Mouse (Mus musculus): ENCODE measurements around the gene Slc36a4.

Gene Slc36a4

DNA sequence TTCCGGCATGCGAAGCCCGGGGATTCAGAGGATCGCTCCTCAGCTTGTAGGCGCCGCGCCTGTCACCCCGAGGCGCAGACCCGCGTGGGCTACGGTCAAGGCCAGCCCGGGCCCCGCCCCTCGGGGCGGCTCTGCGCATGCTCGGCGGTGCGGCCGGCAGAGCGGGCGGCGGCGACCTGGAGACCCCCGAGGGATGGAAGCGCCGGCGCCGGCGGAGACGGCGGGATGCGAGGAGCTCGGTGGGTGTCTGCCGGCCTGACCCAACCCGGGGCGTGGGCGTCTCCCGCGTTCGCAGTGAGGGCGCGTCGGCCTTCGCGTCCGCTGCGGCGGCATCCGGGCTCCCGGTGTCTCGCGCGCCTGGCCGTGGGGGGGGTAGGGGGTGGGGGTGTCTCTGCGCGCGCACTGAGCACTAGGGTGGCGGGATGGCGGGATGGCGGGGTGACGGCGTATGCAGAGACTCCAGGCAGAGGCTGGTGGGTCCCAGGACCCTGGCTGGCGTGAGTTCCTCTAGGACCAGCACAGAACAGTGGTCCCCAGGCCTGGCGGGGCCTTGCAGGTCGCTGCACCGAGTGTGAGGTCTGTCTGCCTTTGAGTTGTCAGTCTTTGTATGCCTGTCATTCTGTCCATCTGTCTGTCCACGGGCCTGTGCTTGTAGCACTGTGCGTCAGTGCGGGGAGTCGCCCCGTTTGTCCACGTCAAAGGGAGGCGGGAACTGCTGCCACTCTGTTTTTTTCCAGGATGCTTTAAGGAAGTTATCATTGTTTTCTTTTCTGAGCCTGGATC lies at the start of gene Slc36a4:
Slc36a4 (plus strand) TSS at position 140 of the 783 bp plus-strand sequence.
- peak; percentile 11 for DNase-seq (ENCODE audit: low read depth, low spot score)

DNA sequence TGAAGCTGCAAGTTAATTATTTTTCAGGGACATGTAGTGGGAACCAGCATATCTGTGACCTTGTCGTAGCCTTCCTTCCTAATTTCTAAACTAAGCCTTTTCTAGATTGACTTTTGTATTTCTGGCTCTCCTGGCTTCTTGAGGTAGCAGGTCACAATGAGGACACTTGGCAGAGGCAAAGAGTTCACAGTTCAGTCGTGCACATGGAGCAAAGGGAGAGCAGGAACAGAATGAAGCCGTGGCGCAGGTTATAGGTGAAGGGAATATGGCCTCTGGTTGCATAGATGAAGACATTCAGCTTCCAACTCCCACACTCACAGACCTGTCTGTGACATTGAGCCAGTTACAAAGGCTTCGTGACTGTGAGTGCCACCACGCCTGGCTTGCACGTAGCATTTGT lies 44.9 kb upstream of the Slc36a4 start:
- no peak for DNase-seq (ENCODE audit: low read depth, low spot score)

DNA sequence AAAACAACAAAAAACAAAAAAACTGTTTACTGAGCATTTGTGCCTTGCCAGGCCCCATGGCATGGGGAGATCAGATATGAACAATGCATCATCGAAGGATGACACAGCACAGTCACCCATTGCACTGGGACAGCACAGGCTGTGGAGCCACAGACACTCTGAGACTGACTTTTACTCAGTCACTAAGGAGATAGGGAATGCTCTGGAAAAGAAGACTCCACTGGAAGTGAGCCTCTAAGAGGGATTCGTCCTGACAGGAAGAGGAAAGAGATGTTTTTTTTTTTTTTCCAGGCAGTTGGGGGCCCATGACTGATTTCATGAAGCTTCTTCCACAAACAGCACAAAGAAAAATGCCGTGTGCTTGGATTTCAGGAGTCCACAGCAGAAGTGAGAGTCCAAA lies 40.1 kb upstream of the Slc36a4 start:
- no peak for DNase-seq (ENCODE audit: low read depth, low spot score)

DNA sequence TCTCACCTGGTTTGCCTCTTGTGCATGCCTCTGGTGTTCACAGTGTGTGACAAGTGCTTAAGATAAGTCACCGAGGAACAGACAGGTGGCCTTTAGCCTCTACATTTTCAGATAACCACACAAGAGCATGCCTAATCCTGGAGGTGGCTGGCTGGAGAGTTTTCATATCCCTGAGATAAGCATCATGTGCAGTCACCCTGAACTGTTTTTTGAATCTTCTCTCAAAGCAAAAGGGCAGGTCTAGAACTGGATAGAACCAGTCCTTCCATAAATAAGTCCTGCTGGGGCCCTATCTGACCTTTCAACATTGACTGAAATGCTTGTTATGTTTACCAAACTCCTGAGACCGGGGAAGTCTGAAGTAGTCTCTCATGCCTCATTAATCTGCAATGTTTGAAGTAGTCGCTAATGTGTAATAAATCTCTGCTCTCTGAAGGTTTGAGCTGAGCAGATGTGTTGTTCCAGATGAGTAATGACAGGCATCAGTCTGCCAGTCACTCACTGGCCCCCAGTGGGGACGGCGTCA lies 39.5 kb upstream of the Slc36a4 start:
- no peak for DNase-seq (ENCODE audit: low read depth, low spot score)

DNA sequence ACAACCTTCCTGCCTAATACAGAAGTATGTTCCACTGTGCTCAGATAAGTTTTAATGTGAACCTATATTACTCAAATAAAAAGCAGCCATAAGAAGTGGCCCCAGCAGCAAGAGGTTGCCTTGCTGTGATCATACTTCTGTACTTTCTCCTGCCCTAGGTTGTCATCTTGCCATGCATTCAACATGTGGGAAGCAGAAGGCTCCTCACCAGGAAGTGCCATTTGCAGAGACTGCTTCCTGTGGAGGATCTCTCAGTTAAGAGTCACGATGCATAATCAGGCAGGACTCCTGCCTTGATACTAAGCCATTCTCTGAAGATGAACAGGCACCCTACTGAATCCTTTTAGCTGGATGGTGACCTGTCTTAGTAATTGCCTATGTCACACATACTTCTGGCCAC lies 37.3 kb upstream of the Slc36a4 start:
- no peak for DNase-seq (ENCODE audit: low read depth, low spot score)

DNA sequence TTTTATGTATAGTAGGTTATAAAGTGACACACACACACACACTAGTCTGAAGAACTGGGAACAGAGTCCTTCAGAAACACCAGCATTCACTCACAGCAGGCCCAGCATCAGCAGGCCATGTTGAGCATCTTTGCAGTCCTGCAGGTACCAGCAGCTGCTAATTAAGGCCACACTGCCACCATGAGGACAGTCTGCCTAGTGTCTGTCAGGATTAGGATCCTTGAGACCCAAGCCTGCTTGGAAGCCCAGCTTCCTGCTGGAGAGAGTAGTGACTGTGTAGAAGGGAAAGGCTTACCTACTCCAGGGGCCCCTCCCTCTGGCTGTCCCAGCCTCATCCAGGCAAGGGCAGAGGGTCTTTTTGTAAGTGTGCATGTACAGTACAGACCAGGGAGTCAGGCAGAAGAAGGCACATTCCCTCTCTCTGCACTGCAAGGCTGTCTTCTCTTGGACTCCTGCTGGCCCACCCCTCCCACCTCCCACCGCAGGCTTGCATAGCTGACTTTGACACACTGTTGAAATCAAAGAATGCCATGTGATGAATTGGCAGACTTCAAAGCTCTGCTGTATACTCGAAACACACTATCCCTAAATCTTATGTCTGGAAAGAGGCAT lies 27.6 kb upstream of the Slc36a4 start:
- DNase-seq (ENCODE audit: low read depth, low spot score), result peak; percentile 3

DNA sequence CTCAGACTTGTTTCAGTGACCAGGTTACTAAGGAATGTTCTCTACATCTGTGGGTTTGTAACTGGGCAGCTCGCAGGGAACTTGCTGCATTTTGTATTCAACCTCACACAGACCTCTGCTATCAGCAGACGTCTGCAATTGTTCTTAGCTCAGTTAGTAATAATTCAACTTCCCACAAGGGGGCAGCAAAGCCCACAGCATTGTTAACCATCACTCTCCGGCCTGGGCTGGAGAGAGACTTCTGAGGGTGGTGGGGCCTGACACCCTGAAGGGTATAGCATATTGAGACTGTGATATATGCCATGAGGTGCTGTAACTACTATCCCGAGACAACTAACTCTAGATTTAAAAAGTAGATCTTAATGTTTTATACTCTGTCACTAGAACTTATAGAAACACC lies 24.3 kb upstream of the Slc36a4 start:
- DNase-seq (ENCODE audit: low read depth, low spot score), result no peak

DNA sequence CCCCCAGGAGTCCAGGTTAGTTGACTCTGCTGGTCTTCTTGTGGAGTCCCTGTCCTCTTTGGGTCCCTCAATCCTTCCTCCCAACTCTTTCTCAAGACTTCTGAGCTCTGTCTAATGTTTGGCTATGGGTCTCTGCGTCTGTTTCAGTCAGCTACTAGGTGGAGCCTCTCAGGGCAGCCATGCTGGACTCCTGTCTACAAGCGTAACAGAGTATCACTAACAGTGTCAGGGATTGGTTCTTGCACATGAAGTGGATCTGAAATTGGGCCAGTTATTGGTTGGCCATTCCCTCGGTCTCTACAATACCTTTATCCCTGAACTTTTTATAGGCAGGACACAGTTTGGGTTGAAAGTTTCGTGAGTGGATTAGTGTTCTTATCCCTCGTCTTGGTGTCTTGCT lies 22.2 kb upstream of the Slc36a4 start:
- no peak for DNase-seq (ENCODE audit: low read depth, low spot score)

DNA sequence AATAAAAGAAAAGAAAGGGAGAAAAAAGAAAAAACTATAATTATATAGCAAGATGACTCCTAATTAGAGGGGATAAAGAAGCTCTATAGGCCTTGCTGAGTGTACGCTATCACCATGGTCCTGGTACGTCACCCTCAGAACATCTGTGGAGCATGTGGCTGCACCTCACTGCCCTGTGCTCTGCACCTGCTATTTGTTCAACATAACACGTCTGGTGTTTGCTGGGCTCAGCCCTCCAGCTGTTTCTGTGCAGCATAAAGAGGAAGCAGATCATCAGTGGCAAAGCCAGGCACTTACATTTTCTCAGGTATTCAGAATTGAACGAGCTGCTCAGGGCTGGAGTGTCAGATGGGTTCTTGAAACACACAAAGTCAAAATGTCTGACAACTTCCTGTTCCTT lies 15.7 kb upstream of the Slc36a4 start:
- no peak for DNase-seq (ENCODE audit: low read depth, low spot score)

DNA sequence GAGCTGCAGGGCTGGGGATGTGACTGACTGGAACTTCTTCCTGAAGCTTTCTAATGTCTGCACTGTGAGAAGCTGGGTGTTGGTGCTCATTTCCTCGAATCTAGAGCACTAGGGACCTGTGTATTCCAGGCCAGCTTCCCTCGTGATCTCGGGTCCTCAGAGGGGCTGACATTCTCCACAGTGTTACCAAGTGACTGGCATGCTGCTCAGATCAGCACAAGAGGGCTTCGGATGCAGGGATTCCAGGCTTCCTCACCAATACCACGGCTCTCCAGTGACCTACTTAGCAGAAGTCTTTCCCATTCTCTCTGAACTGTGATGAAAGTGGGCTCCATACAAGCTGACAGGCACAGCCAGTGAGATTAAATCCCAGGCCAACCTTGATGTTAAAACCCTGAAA lies 14.5 kb upstream of the Slc36a4 start:
- DNase-seq (ENCODE audit: low read depth, low spot score), result no peak

DNA sequence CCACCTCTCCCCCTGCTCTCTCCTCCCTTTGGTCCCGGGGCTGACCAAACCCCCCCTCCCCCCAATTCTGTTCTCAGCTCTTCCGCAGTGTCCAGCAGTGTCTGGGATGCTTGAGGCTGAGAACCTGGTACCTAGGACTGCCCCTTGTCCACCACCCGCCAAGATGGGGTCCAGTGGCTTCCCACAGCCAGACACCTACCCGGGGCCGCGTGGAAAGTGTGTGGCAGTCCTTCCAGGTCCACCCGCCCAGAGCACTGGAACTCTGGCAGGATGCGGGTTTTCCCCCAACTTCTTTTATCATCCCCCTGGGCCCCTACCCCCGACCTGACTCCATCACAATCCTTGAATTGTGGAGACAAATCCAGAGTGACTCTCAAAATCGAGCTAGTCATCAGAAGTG lies 3.8 kb upstream of the Slc36a4 start:
- no peak for DNase-seq (ENCODE audit: low read depth, low spot score)

DNA sequence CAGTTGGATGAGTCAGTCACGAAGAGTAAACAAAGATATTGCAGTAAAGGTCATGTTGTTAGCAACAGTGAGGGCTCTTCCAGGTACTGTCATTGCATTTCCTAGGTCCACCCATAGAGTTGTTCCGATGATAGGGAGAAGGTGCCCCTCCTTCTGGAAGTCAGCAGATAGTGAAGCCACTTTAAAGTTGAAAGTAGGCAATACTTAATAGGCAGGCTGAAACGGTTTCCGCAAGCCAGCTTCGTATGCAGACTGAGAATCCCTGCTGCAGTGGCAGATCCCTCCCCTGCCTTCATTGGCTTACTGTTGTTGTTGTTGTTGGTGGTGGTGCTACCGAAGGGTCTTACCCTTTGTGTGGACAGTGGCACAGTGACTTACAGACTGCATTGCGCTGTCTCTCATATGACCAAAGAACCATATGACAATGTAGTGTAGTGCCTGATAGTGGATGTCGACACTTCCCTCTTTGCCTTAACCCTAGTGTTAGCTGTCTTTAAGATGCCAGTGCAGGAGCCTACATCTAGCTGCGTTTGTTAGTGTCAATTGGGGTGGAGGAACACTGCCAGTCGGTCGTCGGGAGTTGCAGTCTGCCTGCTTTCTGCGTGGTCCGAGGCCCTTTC lies 449 bp upstream of the Slc36a4 start:
- DNase-seq (ENCODE audit: low read depth, low spot score), result peak; percentile 11

DNA sequence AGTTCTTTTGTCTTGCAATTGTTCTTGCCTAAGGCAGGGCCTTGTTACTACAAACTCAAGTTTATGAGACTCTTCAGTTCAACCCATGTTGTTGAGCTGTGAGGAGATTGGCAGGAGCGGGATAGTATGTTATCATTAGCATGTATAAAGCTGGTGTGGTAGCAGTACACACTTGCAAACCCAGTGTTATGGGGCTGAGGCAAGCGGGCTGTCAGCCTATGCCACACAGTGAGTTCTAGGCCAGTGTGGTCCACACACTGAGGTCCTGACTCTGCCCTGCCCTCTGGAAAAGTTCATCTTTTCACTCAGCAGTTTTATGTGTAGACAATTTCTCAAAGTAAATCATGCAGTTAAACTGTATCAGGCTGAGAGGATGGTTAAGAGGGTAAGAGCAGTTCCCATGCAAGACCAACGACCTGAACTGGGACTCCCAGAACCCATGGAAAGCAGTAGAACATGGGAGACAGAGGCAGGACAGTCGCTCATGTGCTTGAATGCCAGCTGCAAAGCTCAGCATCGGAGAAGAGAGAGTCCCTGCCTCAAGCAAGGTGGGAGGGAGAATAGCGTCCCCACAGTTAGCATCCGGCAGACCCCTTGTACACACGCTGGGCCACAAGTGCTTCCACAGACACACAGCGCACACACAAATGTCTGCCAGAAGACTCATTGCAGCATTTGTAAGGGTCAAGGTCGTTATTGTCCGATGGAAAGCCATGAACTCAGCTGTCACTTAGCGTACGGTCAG lies 1.5 kb downstream of the Slc36a4 start:
- no peak for DNase-seq (ENCODE audit: low read depth, low spot score)

DNA sequence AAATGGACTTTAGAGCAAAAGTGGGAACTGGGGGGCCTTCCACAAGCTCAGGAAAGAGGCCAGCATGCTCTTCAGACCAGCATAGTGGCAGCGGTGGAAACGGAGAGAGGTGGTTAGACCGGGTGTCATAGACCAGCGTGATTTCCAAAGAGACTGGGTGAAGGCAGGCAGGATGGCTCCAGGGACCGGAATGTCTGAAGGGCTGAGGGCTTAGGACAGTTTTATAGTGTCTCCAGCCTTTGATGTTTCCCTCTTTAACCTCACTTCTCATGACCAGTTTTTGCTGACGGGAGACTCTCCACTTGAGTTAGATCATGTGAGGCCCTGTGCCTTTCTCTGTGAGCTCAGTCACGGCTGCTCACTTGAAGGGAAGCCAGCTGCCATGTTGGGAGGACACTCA lies 2.1 kb downstream of the Slc36a4 start:
- no peak for DNase-seq (ENCODE audit: low read depth, low spot score)

DNA sequence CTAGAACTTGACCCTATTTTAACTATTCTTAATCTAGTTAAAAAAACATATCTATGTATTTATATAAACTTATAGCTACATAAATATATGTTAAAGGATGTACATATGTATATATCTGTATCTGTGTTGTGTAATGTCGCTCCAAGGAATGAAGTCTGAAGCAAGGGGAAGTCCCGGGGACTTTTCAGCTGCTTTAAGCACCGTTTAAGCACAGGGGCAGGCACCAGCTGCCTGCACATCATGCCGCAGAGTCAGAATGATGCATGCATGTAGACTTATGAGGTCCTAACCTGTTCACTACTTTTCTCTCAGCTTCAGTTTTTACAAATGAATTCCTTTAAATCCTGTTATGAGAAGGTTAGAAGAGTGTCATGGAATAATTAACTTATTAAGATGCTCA lies 5.3 kb downstream of the Slc36a4 start:
- DNase-seq (ENCODE audit: low read depth, low spot score), result no peak

DNA sequence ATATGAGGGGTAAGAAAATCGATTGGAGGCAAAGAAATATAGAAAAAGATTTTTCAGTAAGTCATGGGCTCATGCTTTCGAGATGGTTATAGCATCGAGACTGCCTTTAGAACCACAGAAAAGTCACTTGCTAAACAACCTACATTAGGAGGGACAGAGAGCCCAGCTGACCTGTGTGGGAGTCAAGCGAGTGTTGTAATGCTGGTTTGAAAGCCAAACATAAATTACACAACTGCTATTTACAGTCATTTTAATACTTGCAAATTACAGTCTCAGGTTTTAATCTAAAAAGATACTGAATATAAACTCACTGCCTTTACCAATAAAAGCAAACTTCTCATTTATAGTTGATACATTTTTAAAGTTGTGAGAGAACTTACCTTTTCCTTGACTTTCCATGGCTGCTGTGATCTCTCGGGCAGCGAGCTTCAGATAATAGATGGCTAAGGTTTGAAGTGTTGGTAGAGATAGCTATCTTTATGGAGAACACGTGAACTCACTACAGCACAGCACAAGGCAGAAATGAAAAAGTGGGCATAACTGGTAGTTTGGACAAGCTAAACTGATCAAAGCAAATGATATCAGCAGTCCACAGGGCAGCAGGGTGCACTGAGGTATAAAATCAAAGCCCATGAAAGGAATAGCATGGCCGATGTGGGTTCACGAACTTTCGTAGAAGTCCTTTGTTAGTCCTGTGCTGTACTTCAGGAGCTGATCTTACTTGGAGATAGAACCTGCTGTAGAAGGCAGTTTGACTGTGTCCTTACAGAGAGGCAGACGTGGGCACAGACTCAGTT lies 5.9 kb downstream of the Slc36a4 start:
- no peak for DNase-seq (ENCODE audit: low read depth, low spot score)

DNA sequence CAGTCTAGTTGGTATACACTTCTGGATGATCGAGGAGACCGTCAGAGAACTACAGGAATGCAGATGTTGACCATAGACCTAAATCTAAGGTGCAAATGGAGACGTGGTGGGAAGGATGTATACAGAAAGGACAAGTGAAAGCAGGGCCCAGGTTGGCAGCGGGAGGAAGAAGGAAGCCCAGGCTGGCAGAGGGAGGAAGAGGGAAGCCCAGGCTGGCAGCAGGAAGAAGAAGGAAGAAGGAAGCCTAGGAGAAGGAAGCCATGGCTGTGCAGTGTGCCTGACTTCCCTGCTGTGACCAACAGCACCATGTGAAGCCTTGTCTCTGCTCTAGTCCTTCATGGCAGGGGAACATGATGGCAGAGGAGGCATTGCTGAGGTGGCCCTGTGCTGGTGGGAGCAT lies 7.8 kb downstream of the Slc36a4 start:
- no peak for DNase-seq (ENCODE audit: low read depth, low spot score)

DNA sequence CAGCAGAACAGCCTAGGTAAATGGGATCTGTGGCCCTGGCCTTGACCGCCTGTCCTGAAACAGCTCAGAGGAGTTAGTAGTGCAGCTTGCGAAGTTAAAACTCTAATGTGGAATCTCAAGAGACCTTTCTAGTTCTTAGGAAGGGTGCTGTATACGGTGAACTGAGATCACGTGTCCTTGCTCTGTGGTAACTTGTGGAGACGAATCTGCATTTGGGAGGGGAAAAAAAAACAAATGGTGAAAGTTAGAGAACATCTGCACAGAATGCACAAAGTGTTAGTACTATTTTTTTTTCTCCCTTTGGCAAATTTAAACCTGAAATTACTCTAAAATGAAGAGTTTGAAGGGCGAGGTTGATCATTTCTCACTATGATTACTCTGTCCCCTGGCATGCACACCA lies 8.8 kb downstream of the Slc36a4 start:
- DNase-seq (ENCODE audit: low read depth, low spot score), result no peak

DNA sequence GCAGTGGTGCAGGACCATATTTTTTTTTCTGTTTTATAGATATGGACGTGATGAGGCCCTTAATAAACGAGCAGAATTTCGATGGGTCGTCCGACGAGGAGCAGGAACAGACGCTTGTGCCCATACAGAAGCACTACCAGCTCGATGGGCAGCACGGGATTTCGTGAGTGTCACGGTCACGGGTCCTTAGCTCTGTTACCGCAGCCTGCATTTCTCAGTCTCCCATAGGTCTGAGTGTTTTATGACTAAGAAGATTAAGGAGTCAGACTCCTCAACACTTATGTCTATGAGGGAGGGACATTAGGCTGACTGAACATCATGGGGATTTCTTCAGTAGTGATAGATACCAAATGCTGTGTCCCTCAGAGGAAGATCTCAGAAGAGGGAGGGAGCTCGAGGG lies 10.1 kb downstream of the Slc36a4 start:
- no peak for DNase-seq (ENCODE audit: low read depth, low spot score)

DNA sequence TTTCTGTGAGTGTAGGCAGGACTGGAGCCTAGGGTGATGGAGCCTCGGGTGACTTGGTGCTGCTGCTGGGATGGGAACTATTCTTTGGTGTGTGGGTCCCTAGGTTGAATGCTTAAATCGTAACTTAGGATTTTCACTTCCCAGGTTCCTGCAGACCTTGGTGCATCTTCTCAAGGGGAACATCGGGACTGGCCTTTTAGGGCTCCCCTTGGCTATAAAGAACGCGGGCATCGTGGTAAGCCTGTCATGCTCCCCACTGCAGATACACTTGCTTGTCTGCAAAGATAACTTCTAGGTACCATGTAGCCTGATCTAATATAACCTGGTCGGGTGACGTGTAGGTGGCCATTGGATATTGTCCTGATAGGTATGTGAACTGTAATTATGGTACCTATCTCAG lies 11.0 kb downstream of the Slc36a4 start:
- DNase-seq (ENCODE audit: low read depth, low spot score), result no peak

DNA sequence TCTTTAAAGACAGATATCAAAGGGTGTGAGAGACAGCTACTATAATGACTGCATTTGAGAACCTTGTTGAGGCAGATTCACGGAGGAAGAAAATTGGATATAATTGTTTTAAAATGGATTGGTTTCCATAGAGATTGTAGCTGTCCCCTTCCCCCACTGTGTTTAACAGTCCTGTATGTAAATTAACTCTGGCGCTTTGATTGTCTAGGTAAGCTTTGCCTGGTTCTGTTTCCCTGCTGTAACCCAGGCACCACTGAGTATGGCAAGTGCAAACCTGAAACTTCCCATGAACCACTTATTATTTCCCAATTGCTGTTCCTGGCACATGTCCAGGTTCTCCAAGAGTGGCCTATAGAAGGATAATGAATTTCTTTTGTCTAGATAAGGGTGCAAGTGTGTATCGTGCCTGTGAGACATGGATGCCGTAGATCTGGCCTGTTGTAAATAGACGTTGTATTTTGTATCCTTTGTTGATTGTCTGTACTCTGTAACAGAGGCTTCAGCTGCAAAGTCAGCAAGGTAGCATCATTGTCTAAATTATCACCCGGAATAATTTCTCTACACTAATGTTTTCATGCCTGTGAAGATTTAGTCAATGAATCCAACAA lies 11.8 kb downstream of the Slc36a4 start:
- DNase-seq (ENCODE audit: low read depth, low spot score), result no peak

All from WW6 (cell line).